Mouse (Mus musculus) right cerebral cortex, postnatal 25 days (tissue): ENCODE measurements around the gene Olfr324.

Experiments used
- DNase-seq: peaks from one replicate; pipeline ENCODE4 v3.0.0; 2022

Olfr324 gene

GRCm38 (mm10) chr11:58594814-58595213, at the start of gene Olfr324:
Olfr324 (plus strand) TSS chr11:58595114.
- no peak for DNase-seq

GRCm38 (mm10) chr11:58546322-58546721, 48.6 kb upstream of the Olfr324 start, which contains the start of gene Olfr329-ps:
Olfr329-ps (minus strand) TSS chr11:58546422.
- DNase-seq, result no peak

- no peak for DNase-seq
Measured at GRCm38 (mm10) chr11:58555536-58555935, 39.4 kb upstream of the Olfr324 start, which contains the start of gene Olfr328. Olfr328 (minus strand) TSS chr11:58555636.

GRCm38 (mm10) chr11:58570405-58570804, 24.5 kb upstream of the Olfr324 start, which contains the start of gene Olfr224:
Olfr224 (minus strand) TSS chr11:58570553.
- no peak for DNase-seq

- DNase-seq, result no peak
Measured at GRCm38 (mm10) chr11:58577430-58577829, 17.5 kb upstream of the Olfr324 start, which contains the start of gene Olfr325. Olfr325 (plus strand) TSS chr11:58577730.

- DNase-seq, result peak; percentile 4
Measured at GRCm38 (mm10) chr11:58578636-58579035, 16.3 kb upstream of the Olfr324 start.

GRCm38 (mm10) chr11:58587898-58588348, 7.0 kb upstream of the Olfr324 start:
- peak; percentile 5 for DNase-seq

- no peak for DNase-seq
Measured at GRCm38 (mm10) chr11:58588620-58589250, 6.2 kb upstream of the Olfr324 start.

GRCm38 (mm10) chr11:58597837-58598236, 2.9 kb downstream of the Olfr324 start:
- DNase-seq, result no peak

- no peak for DNase-seq
Measured at GRCm38 (mm10) chr11:58602062-58602461, 7.1 kb downstream of the Olfr324 start.

GRCm38 (mm10) chr11:58602800-58603560, 8.1 kb downstream of the Olfr324 start:
- no peak for DNase-seq

GRCm38 (mm10) chr11:58604688-58605087, 9.8 kb downstream of the Olfr324 start:
- DNase-seq, result no peak

- no peak for DNase-seq
Measured at GRCm38 (mm10) chr11:58605228-58605627, 10.3 kb downstream of the Olfr324 start.

- no peak for DNase-seq
Measured at GRCm38 (mm10) chr11:58606177-58606919, 11.4 kb downstream of the Olfr324 start.

- no peak for DNase-seq
Measured at GRCm38 (mm10) chr11:58607030-58607429, 12.1 kb downstream of the Olfr324 start.

- DNase-seq, result no peak
Measured at GRCm38 (mm10) chr11:58613359-58613758, 18.4 kb downstream of the Olfr324 start.

GRCm38 (mm10) chr11:58614526-58614925, 19.6 kb downstream of the Olfr324 start:
- no peak for DNase-seq

GRCm38 (mm10) chr11:58615975-58616374, 21.1 kb downstream of the Olfr324 start, which contains the start of gene 2210407C18Rik:
2210407C18Rik (minus strand) TSS chr11:58616075.
- DNase-seq, result no peak

- DNase-seq, result no peak
Measured at GRCm38 (mm10) chr11:58618369-58618768, 23.5 kb downstream of the Olfr324 start.

- no peak for DNase-seq
Measured at GRCm38 (mm10) chr11:58618793-58619192, 23.9 kb downstream of the Olfr324 start.

- DNase-seq, result no peak
Measured at GRCm38 (mm10) chr11:58626146-58626545, 31.2 kb downstream of the Olfr324 start.

- DNase-seq, result no peak
Measured at GRCm38 (mm10) chr11:58630401-58630800, 35.5 kb downstream of the Olfr324 start, which contains the start of gene Olfr323. Olfr323 (minus strand) TSS chr11:58630501.

- no peak for DNase-seq
Measured at GRCm38 (mm10) chr11:58634878-58635277, 40.0 kb downstream of the Olfr324 start.
